Mouse (Mus musculus) testis, postnatal 10 days (tissue): ENCODE results near the gene Tpd52l2.

Source experiments
- DNase-seq: peaks from one replicate; pipeline ENCODE4 v3.0.0; 2021; ENCODE audit warnings: low spot score

Tpd52l2 gene

GRCm38 (mm10) chr2:181537444-181538047, 40.6 kb downstream of the Tpd52l2 start:
- DNase-seq, result no peak

GRCm38 (mm10) chr2:181541761-181542380, 44.9 kb downstream of the Tpd52l2 start:
- no peak for DNase-seq

DNA sequence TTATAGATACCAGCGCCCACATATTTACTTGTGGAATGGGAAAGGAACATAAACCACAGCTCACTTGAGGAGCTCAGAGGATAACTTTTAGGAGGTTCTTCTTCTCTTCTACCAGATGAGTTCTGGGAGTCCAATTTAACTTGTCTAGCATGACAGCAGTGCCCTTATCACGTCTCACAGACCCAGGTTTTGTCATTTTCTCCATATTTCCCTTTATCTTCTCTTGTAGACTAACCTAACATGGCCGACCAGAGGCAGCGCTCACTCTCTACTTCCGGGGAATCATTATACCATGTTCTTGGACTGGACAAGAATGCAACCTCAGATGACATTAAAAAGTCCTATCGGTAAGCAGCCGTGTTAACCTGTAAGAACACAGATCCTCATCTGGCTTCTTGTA, 49.2 kb downstream of the Tpd52l2 start:
- no peak for DNase-seq

DNA sequence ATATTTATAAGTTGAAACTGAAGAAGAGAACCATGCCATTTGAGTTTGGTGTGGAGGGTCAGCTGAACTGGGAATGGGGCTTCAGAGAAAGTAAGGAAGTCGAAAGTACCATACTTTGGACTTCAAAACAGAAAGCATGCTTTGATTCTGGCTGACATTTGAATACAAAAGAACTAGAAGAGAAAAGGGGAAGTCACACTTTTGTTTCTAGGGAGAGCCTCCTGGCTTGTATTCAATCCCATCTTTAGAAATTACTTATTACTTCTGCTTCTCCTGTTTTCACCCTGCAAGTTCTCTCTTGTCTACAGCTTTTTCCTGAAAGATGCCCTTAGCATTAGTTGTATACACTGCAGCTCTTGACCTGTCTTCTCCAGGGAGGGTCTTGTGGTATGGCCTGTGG, 51.3 kb downstream of the Tpd52l2 start:
- no peak for DNase-seq

GRCm38 (mm10) chr2:181548682-181549081, 51.7 kb downstream of the Tpd52l2 start:
- no peak for DNase-seq

- no peak for DNase-seq
These were observed 53.3 kb downstream of the Tpd52l2 start for GRCm38 (mm10) chr2:181550233-181550632.

GRCm38 (mm10) chr2:181553772-181554171, 56.8 kb downstream of the Tpd52l2 start:
- DNase-seq, result no peak

DNA sequence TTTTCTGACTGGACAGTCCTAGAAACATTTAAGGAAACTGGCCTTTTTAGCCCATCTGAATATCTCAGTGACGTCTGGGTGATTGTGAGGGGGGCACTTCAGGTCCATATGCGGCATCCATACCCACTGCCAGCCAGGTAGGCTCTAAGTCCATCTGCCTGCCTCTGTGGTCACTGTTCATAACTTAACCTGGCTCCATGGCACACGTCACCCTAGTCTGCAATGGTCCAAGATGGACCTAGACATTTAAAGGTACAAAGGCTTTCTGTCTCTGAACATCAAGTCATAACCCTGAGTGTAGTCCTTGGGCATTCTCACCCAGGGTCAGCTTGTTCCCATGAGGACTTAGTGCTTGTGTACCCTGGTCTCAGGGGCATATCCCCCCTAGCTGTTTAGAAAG, 70.4 kb downstream of the Tpd52l2 start:
- DNase-seq, result no peak
